Mouse (Mus musculus) E14TG2a.4 (cell line): ENCODE data around the gene Ugt1a1.

ENCODE experiments used
- H3K27me3 ChIP-seq: 2 replicates; pipeline ENCODE4 v1.6.1; 2014; ENCODE audit warnings: low read length, control low read depth; ENCODE audit not compliant: insufficient read depth
- H3K36me3 ChIP-seq: 2 replicates; pipeline ENCODE4 v1.6.1; 2014; ENCODE audit warnings: low read length, control low read depth; ENCODE audit not compliant: insufficient read depth
- H3K4me1 ChIP-seq: replicated peaks from 2 replicates; pipeline ENCODE4 v1.6.1; 2014; ENCODE audit warnings: low read depth, low read length, control low read depth
- H3K4me3 ChIP-seq: replicated peaks from 2 replicates; pipeline ENCODE4 v1.5.1; 2014; ENCODE audit warnings: mild to moderate bottlenecking, low read length
- H3K9me3 ChIP-seq: 2 replicates; pipeline ENCODE4 v1.6.1; 2014; ENCODE audit warnings: low read length, control low read depth
- CTCF ChIP-seq: conservative IDR thresholded peaks from 2 replicates; pipeline ENCODE4 v1.5.1; 2014; ENCODE audit warnings: low read length
- NANOG ChIP-seq: IDR thresholded peaks from 2 replicates; pipeline ENCODE4 v1.6.1; 2014; ENCODE audit warnings: borderline replicate concordance, low read length, mixed read lengths
- POU5F1 ChIP-seq: IDR thresholded peaks from 2 replicates; pipeline ENCODE4 v1.6.1; 2014; ENCODE audit warnings: low read length, borderline replicate concordance

The Ugt1a1 gene

GRCm38 (mm10) chr1:88267489-88267888 is 55.7 kb downstream of the Ugt1a1 start:
- Histone ChIP-seq H3K36me3 (peaks cover 97% of the 10 kb centered on the region), H3K4me3 (no peak overlapping the region), H3K4me1 (peaks cover 28% of the 10 kb centered on the region), H3K9me3 (peaks cover 85% of the 10 kb centered on the region), H3K27me3 (no peaks in the 10 kb centered on the region)
- no peak for TF ChIP-seq NANOG
- TF ChIP-seq CTCF, result no peak
- TF ChIP-seq POU5F1, result no peak

- Histone ChIP-seq H3K9me3 (peaks cover 91% of the 10 kb centered on the region), H3K4me3 (no peak overlapping the region), H3K36me3 (peaks cover 97% of the 10 kb centered on the region), H3K4me1 (peaks cover 28% of the 10 kb centered on the region), H3K27me3 (no peaks in the 10 kb centered on the region)
- no peak for TF ChIP-seq NANOG
- TF ChIP-seq POU5F1, result no peak
- TF ChIP-seq CTCF, result no peak
These were observed 56.3 kb downstream of the Ugt1a1 start for GRCm38 (mm10) chr1:88268070-88268469.
